Mouse (Mus musculus) embryonic fibroblast, embryonic 13.5 days (primary cell): ENCODE data around the gene Pkp3.

ENCODE experiments used
- CTCF ChIP-seq: IDR thresholded peaks from 2 replicates; pipeline ENCODE4 v1.5.1; 2011; ENCODE audit warnings: mild to moderate bottlenecking, control low read depth, low read length, moderate library complexity, borderline replicate concordance; ENCODE audit not compliant: insufficient read depth
- POLR2A ChIP-seq: IDR thresholded peaks from 2 replicates; pipeline ENCODE4 v1.6.1; 2011; ENCODE audit warnings: low read depth, mild to moderate bottlenecking, control low read depth, low read length, moderate library complexity

GRCm38 (mm10) chr7:141060426-141061242 lies 17.4 kb upstream of the Pkp3 start, which contains the start of gene B4galnt4:
- no peak for TF ChIP-seq CTCF
- no peak for TF ChIP-seq POLR2A
